Mouse (Mus musculus) heart, postnatal 36 days (tissue): ENCODE data around the gene Neto2. TPM values are rescaled to one million over a fixed set of nuclear protein-coding genes. Genes with fewer than 3 reads are reported as not detected.
"Not testable (repeated sequence)": the region's sequence is repeated elsewhere in the genome, so short reads cannot be mapped to it uniquely, and the experiment has no call there.

Experiments
- DNase-seq, 2 experiments: peaks; one replicate each; pipeline ENCODE4 v3.0.0; 2021 to 2022
- intact Hi-C: fragments of 180-260 bp; cut with DNase I; formaldehyde crosslinking; loops from one replicate; pipeline ENCODE4 v1.15.1; 2025
- total RNA-seq, 2 experiments: library from RNA; stranded (reverse); gene quantifications; 2 replicates each; pipeline ENCODE4 v1.2.3; 2021

The Neto2 gene
- total RNA-seq, result 1 to 10 TPM; 1.2 to 1.3 TPM

DNA sequence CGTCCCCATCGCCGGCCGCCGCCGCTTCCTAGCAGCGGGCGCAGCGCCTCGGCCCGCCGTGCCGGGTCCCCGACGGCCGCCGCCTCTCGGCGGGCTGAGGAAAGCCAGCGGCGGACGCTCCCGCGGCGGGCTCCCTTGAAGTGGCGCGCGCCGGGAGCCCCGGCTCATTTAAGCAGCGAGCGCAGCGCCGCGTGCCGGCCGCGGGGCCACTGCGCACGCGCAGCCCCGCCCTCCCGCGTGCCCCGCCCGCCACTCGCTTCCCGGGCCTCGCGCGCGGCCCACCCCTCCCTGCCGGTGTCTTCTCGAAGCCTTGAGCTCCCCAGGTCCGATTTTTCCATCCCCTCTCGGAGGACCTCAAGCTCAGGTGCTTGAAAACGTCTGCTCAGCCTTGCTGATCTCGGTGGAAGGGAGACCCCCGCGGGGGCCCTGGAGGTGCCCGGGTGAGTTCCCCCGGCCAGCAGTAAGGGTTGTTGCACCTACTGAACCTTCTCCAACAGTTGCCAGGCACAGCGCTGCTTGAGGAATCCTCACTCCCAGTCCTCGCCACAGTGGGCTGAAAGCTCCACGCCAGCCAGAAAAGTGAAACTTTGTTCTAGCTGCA, at the start of gene Neto2:
Gene Neto2 (minus strand): TSS at position 174 of the 601 bp plus-strand sequence.
- DNase-seq, result peak; percentile 66 to 73
- intact Hi-C loops, result loop anchor here (1.0 to 10.0 kb wide), 3 partner anchors 141 to 1204 kb away; partner anchors contain the start of genes Itfg1 and Phkb

- DNase-seq, result no peak
- intact Hi-C loops, result no loop called here
Measured at GRCm38 (mm10) chr8:85745053-85745452, 44.3 kb upstream of the Neto2 start.

GRCm38 (mm10) chr8:85730545-85730944, 29.8 kb upstream of the Neto2 start:
- intact Hi-C loops, result no loop called here
- DNase-seq, result peak in 1 of 2 experiments; percentile 5

DNA sequence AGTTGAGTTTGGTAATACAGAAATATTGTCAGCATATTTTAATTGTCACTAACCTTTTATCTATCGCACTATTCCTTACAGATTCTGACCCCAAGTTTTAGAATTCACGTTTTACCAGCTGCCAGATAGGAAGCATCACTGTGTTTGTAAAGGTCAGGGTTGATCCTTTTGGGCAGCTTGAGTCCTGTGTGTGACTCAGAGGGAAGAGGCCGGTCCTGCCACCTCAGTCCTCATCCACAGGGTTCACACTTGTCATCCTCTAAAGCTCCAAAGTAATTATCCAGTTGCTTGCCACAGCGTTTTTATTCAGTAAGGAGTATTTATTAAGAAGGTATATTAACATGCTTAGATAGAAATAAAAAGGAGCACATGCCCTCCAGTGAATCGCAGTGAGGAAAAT, 16.5 kb upstream of the Neto2 start:
- DNase-seq, result no peak
- intact Hi-C loops, result no loop called here

DNA sequence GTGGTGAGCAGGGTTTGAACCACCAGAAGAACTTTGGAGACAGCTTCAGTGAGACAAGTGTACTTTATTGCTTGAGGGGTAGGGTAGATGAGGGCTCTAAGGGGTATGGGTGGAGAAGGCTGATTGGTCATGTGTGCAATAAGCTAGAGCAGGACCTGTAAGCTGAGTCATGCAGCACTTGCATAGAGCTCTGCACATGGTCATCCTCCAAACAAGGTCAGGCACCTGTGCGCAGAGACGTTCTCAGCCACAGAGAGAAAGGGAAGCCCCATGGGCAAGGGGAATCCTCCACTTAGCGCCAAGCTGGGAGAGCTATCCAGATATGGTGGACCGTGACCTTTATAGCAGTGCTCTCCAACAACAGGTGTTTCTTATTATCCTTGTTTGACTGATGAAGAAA, 16.0 kb upstream of the Neto2 start:
- intact Hi-C loops, result no loop called here
- no peak for DNase-seq

- DNase-seq, result no peak
- intact Hi-C loops, result loop anchor here (10.0 kb wide), 1 partner anchor 1198 kb away; no protein-coding TSS in a partner anchor
Measured at GRCm38 (mm10) chr8:85706988-85707387, 6.3 kb upstream of the Neto2 start.

DNA sequence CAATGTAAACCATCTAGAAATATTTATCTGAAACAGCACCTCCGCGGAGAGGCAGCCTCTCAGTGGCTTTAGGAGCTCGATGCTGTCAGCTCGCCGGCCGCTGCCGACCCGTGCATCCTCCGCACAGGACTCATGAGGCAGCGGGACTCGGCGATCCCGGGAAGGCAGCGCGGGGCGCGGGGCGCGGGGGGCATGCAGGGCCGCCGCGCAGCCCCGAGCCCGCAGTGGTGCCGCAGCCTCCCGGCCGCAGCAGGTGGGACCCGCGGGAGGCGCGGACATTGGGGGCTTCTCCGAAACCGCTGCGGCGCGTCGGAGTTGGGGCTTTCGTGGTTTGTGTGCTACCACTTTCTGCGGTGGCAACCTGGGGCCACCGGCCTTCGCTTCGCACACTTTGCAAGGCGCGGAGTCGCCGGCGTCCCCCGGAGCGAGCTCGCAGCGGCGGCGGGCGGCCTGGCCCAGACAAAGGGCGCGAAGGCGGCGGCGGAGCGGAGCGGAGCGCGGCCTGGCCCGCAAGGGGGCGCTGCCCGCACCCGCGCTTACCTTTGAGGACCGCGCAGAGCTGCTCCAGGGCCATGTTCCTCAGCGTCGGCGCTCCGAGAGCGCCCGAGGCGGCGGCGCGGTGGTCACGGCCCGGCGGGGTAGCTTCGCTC, 498 bp downstream of the Neto2 start:
- intact Hi-C loops, result loop anchor here (1.0 to 10.0 kb wide), 3 partner anchors 142 to 1205 kb away; partner anchors contain the start of genes Itfg1 and Phkb
- peak in 1 of 2 experiments; percentile 52 for DNase-seq

GRCm38 (mm10) chr8:85699051-85699450, 1.7 kb downstream of the Neto2 start:
- intact Hi-C loops, result loop anchor here (1.0 to 5.0 kb wide), 2 partner anchors 778 to 886 kb away; no protein-coding TSS in a partner anchor

GRCm38 (mm10) chr8:85665146-85665545, 35.6 kb downstream of the Neto2 start:
- intact Hi-C loops, result loop anchor here (1.0 to 10.0 kb wide), 4 partner anchors 63 to 353 kb away; no protein-coding TSS in a partner anchor
- DNase-seq, result peak in 1 of 2 experiments; percentile 6

More at GRCm38 (mm10) chr8:85699051-85699450, 1.7 kb downstream of the Neto2 start:
- peak; percentile 68 to 72 for DNase-seq

GRCm38 (mm10) chr8:85661995-85662394, 38.7 kb downstream of the Neto2 start:
- DNase-seq, result peak; percentile 55 to 63
- intact Hi-C loops, result loop anchor here (1.0 to 10.0 kb wide), 3 partner anchors 110 to 923 kb away; no protein-coding TSS in a partner anchor

- no peak for DNase-seq
- intact Hi-C loops, result no loop called here
Measured at GRCm38 (mm10) chr8:85651201-85651600, 49.5 kb downstream of the Neto2 start.

GRCm38 (mm10) chr8:85648553-85648952, 52.2 kb downstream of the Neto2 start:
- intact Hi-C loops, result no loop called here
- no peak for DNase-seq

DNA sequence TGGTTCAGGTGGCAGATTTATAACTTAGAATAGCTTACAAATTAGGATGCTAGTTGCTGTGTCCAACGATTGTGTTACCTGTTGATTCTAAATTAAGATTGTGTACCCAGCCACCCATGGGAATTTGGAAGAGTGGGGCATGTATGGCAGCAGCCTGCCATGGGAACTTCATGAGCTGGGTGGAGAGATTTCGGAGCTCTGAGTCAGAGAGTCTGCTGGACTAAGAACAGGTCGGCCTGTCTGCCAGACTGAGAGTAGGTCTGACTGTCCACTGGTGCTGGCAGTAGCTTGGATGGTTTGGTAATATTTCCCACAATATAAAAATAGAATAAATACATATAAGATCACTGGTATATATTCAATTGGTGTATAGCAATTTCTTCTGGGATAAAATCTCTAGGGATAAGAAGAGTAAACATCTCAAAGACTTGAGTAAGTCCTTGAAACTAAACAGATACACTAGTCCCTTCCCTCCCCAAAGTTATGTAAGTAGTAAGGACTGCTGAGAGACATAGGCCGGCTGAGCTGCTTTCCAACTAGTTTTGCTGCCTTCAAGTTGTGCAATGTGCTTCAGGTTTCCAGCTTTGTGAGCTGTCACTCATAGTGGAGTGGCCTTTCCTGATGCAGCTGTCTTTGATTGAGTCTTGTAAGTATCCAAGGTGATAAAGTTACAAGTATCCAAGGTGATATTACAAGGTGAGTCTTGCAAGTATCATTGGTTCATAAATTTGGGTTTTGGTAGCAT, 55.6 kb downstream of the Neto2 start:
- intact Hi-C loops, result no loop called here
- DNase-seq, result no peak

GRCm38 (mm10) chr8:85624450-85624849, 76.3 kb downstream of the Neto2 start:
- DNase-seq, result no peak
- intact Hi-C loops, result no loop called here

GRCm38 (mm10) chr8:85623246-85623645, 77.5 kb downstream of the Neto2 start:
- DNase-seq, result no peak
- intact Hi-C loops, result no loop called here

DNA sequence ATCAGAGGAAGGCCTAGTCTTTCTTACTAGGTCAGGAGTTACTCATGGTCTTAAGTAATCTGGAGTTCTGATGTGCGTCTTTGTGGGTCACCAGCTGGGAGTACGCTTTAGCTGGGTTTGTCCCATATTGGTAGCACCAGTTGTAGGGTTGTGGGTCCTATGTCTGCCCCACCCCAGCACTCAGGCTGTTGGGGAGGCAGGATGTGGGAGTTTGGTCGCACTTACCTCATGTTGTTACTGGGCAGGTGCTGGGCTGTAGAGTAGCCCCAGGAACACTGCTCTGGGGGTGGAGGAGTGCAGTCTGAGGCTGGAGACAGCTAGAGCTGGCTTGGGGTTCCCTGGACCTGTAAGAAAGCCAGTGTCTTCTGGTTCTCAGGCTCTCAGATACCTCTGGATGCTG, 81.9 kb downstream of the Neto2 start:
- no peak for DNase-seq
- intact Hi-C loops, result no loop called here

DNA sequence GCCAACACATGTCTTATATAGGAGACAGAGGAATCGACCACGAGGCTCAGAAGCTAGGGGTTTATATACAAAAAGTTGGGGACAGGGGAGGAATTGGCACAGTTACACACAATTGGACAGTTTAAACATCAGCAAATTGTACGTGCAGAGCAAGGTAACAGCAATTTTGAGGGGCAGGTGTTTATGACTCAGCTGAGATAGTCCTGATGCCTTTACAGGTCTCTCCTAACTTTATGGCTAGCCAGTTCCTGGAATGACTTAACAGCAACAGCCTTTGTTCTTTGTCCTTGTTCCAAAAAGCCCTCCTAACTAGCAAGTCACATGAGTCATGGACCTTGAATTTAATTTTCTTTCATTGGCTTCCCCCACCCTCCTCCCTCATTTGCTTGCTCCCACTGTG, 83.6 kb downstream of the Neto2 start:
- DNase-seq, intact Hi-C loops: not testable (repeated sequence)

DNA sequence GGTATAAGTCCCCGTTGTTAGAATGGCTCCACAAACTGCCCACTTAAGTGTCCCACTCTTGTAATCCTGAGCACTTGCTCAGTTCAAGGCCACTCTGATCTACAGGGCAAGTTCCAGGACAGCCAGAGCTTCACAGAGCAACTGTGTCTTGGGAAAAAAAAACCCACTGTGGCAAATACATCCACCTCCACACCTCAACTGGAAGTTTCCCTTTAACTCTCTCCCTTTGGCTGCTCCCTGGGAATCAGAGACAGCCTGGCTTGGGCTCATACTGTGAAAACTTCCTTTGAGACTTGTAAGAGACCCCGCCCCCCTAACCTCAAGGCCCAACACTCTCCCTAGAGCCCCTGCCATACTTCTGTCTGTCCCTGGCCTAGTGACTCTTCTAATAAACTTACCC, 91.9 kb downstream of the Neto2 start:
- DNase-seq, result no peak
- intact Hi-C loops, result no loop called here

GRCm38 (mm10) chr8:85607804-85608203, 92.9 kb downstream of the Neto2 start:
- DNase-seq, result no peak
- intact Hi-C loops, result no loop called here

GRCm38 (mm10) chr8:85606974-85607373, 93.8 kb downstream of the Neto2 start:
- DNase-seq, result no peak
- intact Hi-C loops, result no loop called here

- DNase-seq, result no peak
- intact Hi-C loops, result no loop called here
Measured at GRCm38 (mm10) chr8:85606561-85606960, 94.2 kb downstream of the Neto2 start.
